Mouse (Mus musculus) brain, embryonic 14.5 days (tissue): ENCODE measurements around the gene Dgkh.
A peak's percentile ranks its signal among the peaks of the same experiment; 100 is the strongest.

Experiments
- CTCF ChIP-seq: fragments of 200-500 bp; IDR thresholded peaks from 2 replicates; pipeline ENCODE4 v1.5.1; 2012; ENCODE audit warnings: inconsistent platforms, mild to moderate bottlenecking, moderate library complexity, borderline replicate concordance; ENCODE audit not compliant: insufficient read depth, insufficient read length; ENCODE audit errors: extremely low read depth
- POLR2A ChIP-seq: fragments of 200-500 bp; IDR thresholded peaks from 2 replicates; pipeline ENCODE4 v1.6.1; 2012; ENCODE audit warnings: mild to moderate bottlenecking, inconsistent platforms, borderline replicate concordance; ENCODE audit not compliant: poor library complexity, insufficient read depth, insufficient read length, severe bottlenecking; ENCODE audit errors: extremely low read depth

- no peak for TF ChIP-seq POLR2A
- peak; percentile 45; the same call in 1 of the 2 replicates for TF ChIP-seq CTCF
Measured at GRCm38 (mm10) chr14:78676457-78676856, 56.1 kb downstream of the Dgkh start.
